Mouse (Mus musculus) kidney, adult 2 months (tissue): ENCODE results near the gene Adamts3. TPM values are rescaled to one million over a fixed set of nuclear protein-coding genes. Genes with fewer than 3 reads are reported as not detected.

Experiments used
- DNase-seq: peaks from one replicate; pipeline ENCODE4 v3.0.0; 2021
- H3K27ac ChIP-seq: fragments of 200-500 bp; 2 replicates; pipeline ENCODE4 v1.5.1; 2012; ENCODE audit warnings: low read depth, low read length, control low read depth, inconsistent platforms; ENCODE audit not compliant: insufficient read depth
- H3K27me3 ChIP-seq: fragments of 200-500 bp; replicated peaks from 2 replicates; pipeline ENCODE4 v1.6.1; 2012; ENCODE audit warnings: mild to moderate bottlenecking, moderate library complexity, low read length, inconsistent platforms; ENCODE audit not compliant: control insufficient read depth, insufficient read depth
- H3K36me3 ChIP-seq: fragments of 200-500 bp; 2 replicates; pipeline ENCODE4 v1.6.1; 2012; ENCODE audit warnings: mild to moderate bottlenecking, moderate library complexity, low read length, inconsistent platforms; ENCODE audit not compliant: control insufficient read depth, insufficient read depth
- H3K4me1 ChIP-seq: fragments of 200-500 bp; 2 replicates; pipeline ENCODE4 v1.6.1; 2011; ENCODE audit warnings: low read length; ENCODE audit not compliant: control insufficient read depth, insufficient read depth
- H3K4me3 ChIP-seq: fragments of 200-500 bp; 2 replicates; pipeline ENCODE4 v1.5.1; 2011; ENCODE audit warnings: mild to moderate bottlenecking, low read depth, low read length, control low read depth; ENCODE audit not compliant: insufficient read depth
- CTCF ChIP-seq: fragments of 200-500 bp; conservative IDR thresholded peaks from 2 replicates; pipeline ENCODE4 v1.5.1; 2011; ENCODE audit warnings: low read depth, mild to moderate bottlenecking, control low read depth, low read length, moderate library complexity, mixed read lengths; ENCODE audit not compliant: insufficient read depth, insufficient read length
- POLR2A ChIP-seq: fragments of 200-500 bp; IDR thresholded peaks from one replicate; pipeline ENCODE4 v1.6.1; 2011; ENCODE audit warnings: low read depth, low read length, control low read depth
- WGBS: fragments of 180-500 bp; shearing (Covaris S2); methylation state at CpG from one replicate; pipeline ENCODE4 v1.1.7; 2018; 5-methylcytosine and 5-hydroxymethylcytosine counted together
- polyA plus RNA-seq: library from polyadenylated mRNA; depleted of rRNA; stranded (reverse); fragments of >200 nt; gene quantifications from 2 replicates; pipeline ENCODE4 v1.2.3, GENCODE M21; 2012

Gene Adamts3
- polyA plus RNA-seq, 1 experiment = 0.39 TPM

DNA sequence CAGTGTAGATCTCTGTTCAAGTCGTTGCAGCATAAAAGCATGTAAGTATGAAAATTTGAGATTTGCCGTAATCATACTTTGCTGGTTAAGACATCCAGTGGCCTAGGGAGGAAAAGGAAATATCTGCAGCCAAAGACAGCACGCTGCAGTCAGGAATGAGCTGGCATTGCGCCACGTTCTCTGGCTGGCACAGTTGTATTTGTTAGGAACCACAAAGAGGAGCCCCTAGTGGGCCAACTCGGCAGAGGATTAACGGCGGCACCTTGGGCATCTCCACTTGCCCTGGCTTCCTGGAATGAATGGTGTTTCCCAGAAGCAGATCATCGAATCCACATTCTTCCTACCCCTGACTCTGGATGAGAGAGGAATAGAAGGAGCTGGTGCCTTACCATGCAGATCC lies 14.4 kb upstream of the Adamts3 start:
- TF ChIP-seq CTCF (no peak), POLR2A (no peak)
- Histone ChIP-seq H3K36me3 (no peaks in the 10 kb centered on the region), H3K4me1 (no peaks in the 10 kb centered on the region), H3K4me3 (no peak overlapping the region), H3K27me3 (no peaks in the 10 kb centered on the region), H3K27ac (no peak overlapping the region)
- DNase-seq = peak; percentile 51
- 50% methylated on average over 9 of the region's 9 CpGs for WGBS

GRCm38 (mm10) chr5:89895520-89895919 lies 12.4 kb upstream of the Adamts3 start:
- TF ChIP-seq CTCF = no peak
- TF ChIP-seq POLR2A = no peak
- DNase-seq = no peak
- H3K36me3 ChIP-seq = no peaks in the 10 kb centered on the region
- no peaks in the 10 kb centered on the region for H3K4me1 ChIP-seq
- no peak overlapping the region for H3K4me3 ChIP-seq
- H3K27me3 ChIP-seq = no peaks in the 10 kb centered on the region; the same call in 1 of the 2 replicates
- 74% methylated on average over 7 of the region's 7 CpGs for WGBS
- no peak overlapping the region for H3K27ac ChIP-seq

DNA sequence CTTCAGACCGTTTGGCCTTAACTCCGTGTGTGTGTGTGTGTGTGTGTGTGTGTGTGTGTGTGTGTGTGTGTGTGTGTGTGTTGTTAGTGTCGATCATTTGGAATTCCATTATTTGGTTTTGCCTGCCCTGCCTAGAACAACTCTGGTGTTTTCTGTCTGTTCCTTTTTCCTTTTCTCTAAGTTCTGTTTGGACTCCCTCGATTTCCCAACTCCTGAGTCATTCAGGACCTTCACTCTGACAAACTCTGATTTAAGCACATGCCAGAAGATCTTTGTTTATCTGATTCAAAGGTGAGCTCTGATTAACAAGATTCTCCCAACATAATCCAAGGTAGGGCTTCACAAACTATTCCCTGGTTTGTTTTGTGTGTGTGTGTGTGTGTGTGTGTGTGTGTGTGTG lies 1.9 kb upstream of the Adamts3 start:
- Histone ChIP-seq H3K4me3 (no peak overlapping the region), H3K4me1 (no peaks in the 10 kb centered on the region), H3K36me3 (no peaks in the 10 kb centered on the region), H3K27me3 (0 out of 2 replicates have a peak, but pooled peaks cover 1% of the 10 kb centered on the region), H3K27ac (no peak overlapping the region)
- no peak for DNase-seq
- no peak for TF ChIP-seq CTCF
- TF ChIP-seq POLR2A = no peak
- 53% methylated on average over 4 of the region's 4 CpGs for WGBS

GRCm38 (mm10) chr5:89883908-89884204 lies 722 bp upstream of the Adamts3 start:
- Histone ChIP-seq H3K27me3 (0 out of 2 replicates have a peak, but pooled peaks cover 1% of the 10 kb centered on the region), H3K4me1 (no peaks in the 10 kb centered on the region), H3K36me3 (no peaks in the 10 kb centered on the region), H3K27ac (no peak overlapping the region), H3K4me3 (no peak overlapping the region)
- WGBS = 32% methylated on average over 8 of the region's 8 CpGs
- DNase-seq = no peak
- no peak for TF ChIP-seq POLR2A
- TF ChIP-seq CTCF = no peak

GRCm38 (mm10) chr5:89882091-89882734 lies 921 bp downstream of the Adamts3 start:
- H3K4me1 ChIP-seq = no peaks in the 10 kb centered on the region
- H3K4me3 ChIP-seq = peak overlapping the region; percentile 71
- no peak for TF ChIP-seq POLR2A
- no peak for TF ChIP-seq CTCF
- no peak overlapping the region for H3K27ac ChIP-seq
- DNase-seq = peak; percentile 69
- H3K36me3 ChIP-seq = no peaks in the 10 kb centered on the region
- under 1% methylated on average over 35 of the region's 35 CpGs for WGBS
- H3K27me3 ChIP-seq = 0 out of 2 replicates have a peak, but pooled peaks cover 1% of the 10 kb centered on the region

DNA sequence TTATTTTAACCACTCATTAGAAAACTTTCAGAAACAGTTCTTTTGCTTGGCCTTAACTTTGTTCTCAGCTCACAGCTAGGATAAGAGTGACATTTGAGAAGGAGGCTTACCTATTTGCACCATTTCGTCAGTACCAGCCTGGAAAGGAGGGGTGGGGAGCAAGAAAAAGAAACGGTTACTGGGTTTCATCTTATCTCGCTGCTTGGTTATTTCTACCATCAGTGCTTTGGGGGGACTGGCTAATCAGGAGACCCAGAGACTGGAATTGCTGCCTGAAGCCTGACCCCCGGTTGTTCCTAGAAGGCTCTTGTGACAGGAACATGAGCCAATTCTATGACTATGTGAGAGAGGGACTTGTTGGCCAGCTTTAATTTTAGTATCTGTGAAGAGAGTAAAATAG lies 1.7 kb downstream of the Adamts3 start:
- no peak for TF ChIP-seq POLR2A
- TF ChIP-seq CTCF = no peak
- Histone ChIP-seq H3K36me3 (no peaks in the 10 kb centered on the region), H3K27me3 (0 out of 2 replicates have a peak, but pooled peaks cover 1% of the 10 kb centered on the region), H3K27ac (no peak overlapping the region), H3K4me1 (no peaks in the 10 kb centered on the region), H3K4me3 (no peak overlapping the region)
- WGBS = 68% methylated on average over 4 of the region's 4 CpGs
- DNase-seq = no peak

DNA sequence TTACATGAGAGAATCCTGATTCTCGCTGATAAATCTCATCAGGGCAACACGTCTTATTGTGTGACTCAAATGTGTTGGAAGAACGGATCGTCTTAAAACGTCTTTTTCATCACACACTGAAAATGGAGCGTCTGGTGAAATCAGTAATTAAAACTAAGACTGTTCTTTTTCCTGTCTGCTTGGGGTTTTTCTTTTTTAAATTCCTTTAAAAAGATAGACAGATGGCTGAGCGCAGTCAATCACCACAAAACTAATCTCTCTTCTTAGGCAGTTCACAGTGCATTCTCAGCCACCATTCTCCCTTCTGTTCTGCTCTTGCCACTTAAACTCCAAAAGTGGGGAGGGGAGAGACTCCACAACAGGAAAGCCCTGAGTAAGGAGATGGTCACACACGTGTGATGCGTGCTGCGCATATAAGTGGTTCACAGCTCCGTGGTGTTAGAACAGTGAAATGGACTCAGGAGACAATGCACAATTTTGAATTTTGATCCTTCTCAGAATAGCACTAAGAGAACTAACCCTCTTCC lies 4.2 kb downstream of the Adamts3 start:
- no peak for TF ChIP-seq CTCF
- TF ChIP-seq POLR2A = no peak
- Histone ChIP-seq H3K4me1 (no peaks in the 10 kb centered on the region), H3K36me3 (no peaks in the 10 kb centered on the region), H3K4me3 (no peak overlapping the region), H3K27ac (no peak overlapping the region), H3K27me3 (0 out of 2 replicates have a peak, but pooled peaks cover 1% of the 10 kb centered on the region)
- no peak for DNase-seq
- 79% methylated on average over 11 of the region's 11 CpGs for WGBS
